7 mouse cellular contexts compared by ENCODE assay signal in the genomic region with DNA sequence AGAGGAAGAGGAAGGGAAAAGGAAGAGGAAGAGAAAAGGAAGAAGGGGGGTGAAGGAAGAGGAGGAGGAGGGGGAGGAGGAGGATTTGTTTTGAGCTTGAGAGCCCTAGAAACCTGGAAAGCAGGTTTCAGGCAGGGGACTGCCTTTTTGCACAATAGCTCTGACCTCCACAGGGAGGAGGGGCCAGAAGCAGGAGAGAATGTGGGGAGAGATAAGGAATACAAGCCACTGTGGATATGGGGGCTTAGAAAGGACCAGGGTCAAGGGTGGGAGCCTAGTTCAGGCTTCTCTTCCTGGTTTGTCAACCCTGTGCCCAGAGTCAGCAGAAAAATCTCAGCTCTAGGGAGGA. TPM values are rescaled to one million over a fixed set of nuclear protein-coding genes. Genes with fewer than 3 reads are reported as not detected.
A peak's percentile ranks its signal among the peaks of the same experiment; 100 is the strongest.
DNase-seq lines count a peak whose midpoint lies in the region; ATAC-seq lines count a peak whose summit lies in the region.

No protein-coding gene starts in this region.

- peak; percentile 10 for ATAC-seq in lung, embryonic 16.5 days (ENCODE audit: low read depth)
- ATAC-seq in forebrain, embryonic 14.5 days, result no peak
- ATAC-seq in liver, embryonic 11.5 days (replicated peaks; ENCODE audit: low FRiP score), result 0 out of 2 replicates have a peak, but pooled peaks have one; percentile 6

- H3K36me3 ChIP-seq in lung, embryonic 16.5 days (ENCODE audit: control insufficient read depth, insufficient read depth, low read length), result no peaks in the 10 kb centered on the region
- H3K36me3 ChIP-seq in forebrain, embryonic 14.5 days (ENCODE audit: control insufficient read depth, insufficient read depth, low read length), result no peaks in the 10 kb centered on the region
- H3K36me3 ChIP-seq in liver, embryonic 11.5 days (ENCODE audit: control insufficient read depth, insufficient read depth, low read length), result no peaks in the 10 kb centered on the region

- H3K27ac ChIP-seq in lung, embryonic 16.5 days (ENCODE audit: low read length), result peak overlapping the region; percentile 87
- peak overlapping the region; percentile 92 for H3K27ac ChIP-seq in forebrain, embryonic 14.5 days (ENCODE audit: low read depth, low read length)
- peak overlapping the region; percentile 56 for H3K27ac ChIP-seq in liver, embryonic 11.5 days (ENCODE audit: low read depth, low read length)

- peak overlapping the region; percentile 54 for H3K4me2 ChIP-seq in lung, embryonic 16.5 days (ENCODE audit: low read depth, low read length)
- peak overlapping the region; percentile 49 for H3K4me2 ChIP-seq in forebrain, embryonic 14.5 days (ENCODE audit: low read length)
- peak overlapping the region; percentile 56 for H3K4me2 ChIP-seq in liver, embryonic 11.5 days

- no peak overlapping the region; the same call in 1 of the 2 replicates for H3K4me3 ChIP-seq in lung, embryonic 16.5 days (ENCODE audit: low read length)
- H3K4me3 ChIP-seq in forebrain, embryonic 14.5 days (ENCODE audit: low read depth, low read length), result no peak overlapping the region
- H3K4me3 ChIP-seq in liver, embryonic 11.5 days (ENCODE audit: low read depth, low read length), result no peak overlapping the region

- peak overlapping the region; percentile 51 for H3K9ac ChIP-seq in lung, embryonic 16.5 days (ENCODE audit: low read length)
- H3K9ac ChIP-seq in forebrain, embryonic 14.5 days (ENCODE audit: low read length), result peak overlapping the region; percentile 35
- H3K9ac ChIP-seq in liver, embryonic 11.5 days (ENCODE audit: low read depth, low read length), result 0 out of 2 replicates have a peak overlapping the region, but pooled peaks have one; percentile 15

- no peaks in the 10 kb centered on the region for H3K9me3 ChIP-seq in lung, embryonic 16.5 days (ENCODE audit: control insufficient read depth, low read length)
- H3K9me3 ChIP-seq in forebrain, embryonic 14.5 days (replicated peaks; ENCODE audit: control insufficient read depth, low read length), result no peaks in the 10 kb centered on the region
- H3K9me3 ChIP-seq in liver, embryonic 11.5 days (ENCODE audit: control insufficient read depth, low read length), result no peaks in the 10 kb centered on the region

- no peak for DNase-seq in lung, postnatal 14 days
- no peak for DNase-seq in forebrain, embryonic 14.5 days (ENCODE audit: low spot score)
- no peak for DNase-seq in liver, embryonic 11.5 days (ENCODE audit: low spot score)
- DNase-seq in yolk sac, embryonic 10.5 days (ENCODE audit: low spot score), result peak; percentile 55
- no peak for DNase-seq in T-cell, adult 2 months (ENCODE audit: low spot score)
- no peak for DNase-seq in layer of hippocampus, postnatal 10 days (ENCODE audit: low spot score in 2 of 2)

- H3K27me3 ChIP-seq in lung, embryonic 16.5 days (ENCODE audit: control insufficient read depth, insufficient read depth, low read depth, low read length), result no peaks in the 10 kb centered on the region
- H3K27me3 ChIP-seq in forebrain, embryonic 14.5 days (replicated peaks; ENCODE audit: control insufficient read depth, insufficient read depth, low read length), result no peaks in the 10 kb centered on the region
- no peaks in the 10 kb centered on the region; the same call in 1 of the 2 replicates for H3K27me3 ChIP-seq in liver, embryonic 11.5 days (replicated peaks; ENCODE audit: control insufficient read depth, insufficient read depth, low read length)

- peaks cover 54% of the 10 kb centered on the region for H3K4me1 ChIP-seq in lung, embryonic 16.5 days (replicated peaks; ENCODE audit: control insufficient read depth, insufficient read depth, low read length)
- H3K4me1 ChIP-seq in forebrain, embryonic 14.5 days (ENCODE audit: control insufficient read depth, insufficient read depth, low read length), result peaks cover 60% of the 10 kb centered on the region
- peaks cover 45% of the 10 kb centered on the region for H3K4me1 ChIP-seq in liver, embryonic 11.5 days (replicated peaks; ENCODE audit: control insufficient read depth, insufficient read depth, low read length)

RNA-seq across cellular contexts. Expression of a gene that starts 21.6 kb away (rescaled TPM):
- 22.4 and 24.9 TPM in 2 replicates for polyA plus RNA-seq in lung, embryonic 16.5 days (2015; fragmentation: Nextera tagmentation; extraction: Ambion mirVana)
- polyA plus RNA-seq in forebrain, embryonic 14.5 days (2014; fragmentation: Nextera tagmentation; extraction: Ambion mirVana), result 23.0 and 24.8 TPM in 2 replicates
- 22.9 and 24.1 TPM in 2 replicates for polyA plus RNA-seq in liver, embryonic 11.5 days (2014; fragmentation: Nextera tagmentation; extraction: Ambion mirVana)
- total RNA-seq in layer of hippocampus, postnatal 10 days (2021), result 100 to 1,000 TPM; 108 to 111 TPM

RNA-seq across cellular contexts. Expression of a gene that starts 49.9 kb away (rescaled TPM):
- polyA plus RNA-seq in lung, embryonic 16.5 days (2015; fragmentation: Nextera tagmentation; extraction: Ambion mirVana), result 113 and 118 TPM in 2 replicates
- polyA plus RNA-seq in forebrain, embryonic 14.5 days (2014; fragmentation: Nextera tagmentation; extraction: Ambion mirVana), result 159 and 164 TPM in 2 replicates
- 42.6 and 50.5 TPM in 2 replicates for polyA plus RNA-seq in liver, embryonic 11.5 days (2014; fragmentation: Nextera tagmentation; extraction: Ambion mirVana)
- total RNA-seq in layer of hippocampus, postnatal 10 days (2021), result 100 to 1,000 TPM; 133 to 138 TPM

RNA-seq across cellular contexts. Expression of a gene that starts 50.1 kb away (rescaled TPM):
- polyA plus RNA-seq in lung, embryonic 16.5 days (2015; fragmentation: Nextera tagmentation; extraction: Ambion mirVana), result 24.6 and 28.4 TPM in 2 replicates
- 6.8 and 8.0 TPM in 2 replicates for polyA plus RNA-seq in forebrain, embryonic 14.5 days (2014; fragmentation: Nextera tagmentation; extraction: Ambion mirVana)
- 24.7 and 26.2 TPM in 2 replicates for polyA plus RNA-seq in liver, embryonic 11.5 days (2014; fragmentation: Nextera tagmentation; extraction: Ambion mirVana)
- total RNA-seq in layer of hippocampus, postnatal 10 days (2021), result 1 to 10 TPM; 8.5 to 9.9 TPM
